2 mouse cellular contexts compared by ENCODE assay signal in genomic region chrX:19160275-19160930, GRCm38 (mm10).
TF ChIP-seq lines count a peak whose summit lies in the region.

No protein-coding gene starts in this region.

TF ChIP-seq in CH12.LX, 34 proteins besides CTCF, POLR2A, EP300 and RAD21 (continued from another document):
- 0 out of 2 replicates have a peak, but pooled peaks have one; percentile 45 for TF ChIP-seq MAZ (IDR thresholded peaks at IDR 0.05; ENCODE audit: low read depth, low read length)
- TF ChIP-seq JUN (IDR thresholded peaks at IDR 0.05; ENCODE audit: insufficient read depth, low read depth, low read length): peak; percentile 36; the same call in 1 of the 2 replicates
- no peak for TF ChIP-seq ZKSCAN1 (IDR thresholded peaks at IDR 0.05; ENCODE audit: borderline replicate concordance, low read depth, low read length)
- TF ChIP-seq MAFK (IDR thresholded peaks at IDR 0.05; ENCODE audit: insufficient replicate concordance, low read length): no peak
- peak; percentile 34 for TF ChIP-seq CHD2 (IDR thresholded peaks at IDR 0.05; ENCODE audit: low read length)
- TF ChIP-seq MAX (IDR thresholded peaks at IDR 0.05; ENCODE audit: low read length): no peak
- TF ChIP-seq IRF4 (IDR thresholded peaks at IDR 0.05; ENCODE audit: low read depth, low read length): peak; percentile 83
- peak; percentile 42; the same call in 1 of the 2 replicates for TF ChIP-seq BHLHE40 (IDR thresholded peaks at IDR 0.05; ENCODE audit: low read depth, low read length)

TF ChIP-seq in myocyte, 11 proteins besides CTCF, POLR2A, EP300 and RAD21 (continued from another document):
- TF ChIP-seq POLR2AphosphoS2 (IDR thresholded peaks at IDR 0.05; ENCODE audit: insufficient read length, low read depth): no peak
- TF ChIP-seq E2F4 (IDR thresholded peaks at IDR 0.05; ENCODE audit: insufficient read depth): no peak
- TF ChIP-seq USF1 (IDR thresholded peaks at IDR 0.05; ENCODE audit: low read depth): no peak
- TF ChIP-seq REST (IDR thresholded peaks at IDR 0.05; ENCODE audit: insufficient read depth, insufficient read length): no peak
- no peak for TF ChIP-seq TCF12 (IDR thresholded peaks at IDR 0.05; ENCODE audit: insufficient read depth, poor library complexity, severe bottlenecking)
- TF ChIP-seq CEBPB (IDR thresholded peaks at IDR 0.05; ENCODE audit: insufficient read depth, poor library complexity, severe bottlenecking): no peak
- TF ChIP-seq MYOD1 (IDR thresholded peaks at IDR 0.05; ENCODE audit: control insufficient read depth in 1 of 3, insufficient read length in 2 of 3, low read depth in 2 of 3): no peak
- no peak for TF ChIP-seq TCF3 (IDR thresholded peaks at IDR 0.05; ENCODE audit: insufficient read length, low read depth)
- TF ChIP-seq MYOG (IDR thresholded peaks at IDR 0.05; ENCODE audit: control insufficient read depth in 1 of 3, insufficient read depth in 1 of 3, insufficient read length in 2 of 3, low read depth in 2 of 3): no peak
- no peak for TF ChIP-seq MAX (IDR thresholded peaks at IDR 0.05; ENCODE audit: low read depth)
